Mouse (Mus musculus) forelimb bud, embryonic 11.5 days (tissue): ENCODE data around the gene Pik3r6.

Experiments used
- DNase-seq: peaks from one replicate; pipeline ENCODE4 v3.0.0-alpha.2; 2012; ENCODE audit warnings: low read depth, low spot score

Pik3r6 gene

GRCm38 (mm10) chr11:68487720-68488119, 15.1 kb upstream of the Pik3r6 start:
- DNase-seq: no peak

GRCm38 (mm10) chr11:68488256-68488824, 14.5 kb upstream of the Pik3r6 start:
- no peak for DNase-seq

- DNase-seq: no peak
Observed at GRCm38 (mm10) chr11:68489236-68489635, 13.6 kb upstream of the Pik3r6 start.

GRCm38 (mm10) chr11:68492592-68492991, 10.2 kb upstream of the Pik3r6 start:
- no peak for DNase-seq

- DNase-seq: no peak
Observed at GRCm38 (mm10) chr11:68493760-68494159, 9.1 kb upstream of the Pik3r6 start.

DNA sequence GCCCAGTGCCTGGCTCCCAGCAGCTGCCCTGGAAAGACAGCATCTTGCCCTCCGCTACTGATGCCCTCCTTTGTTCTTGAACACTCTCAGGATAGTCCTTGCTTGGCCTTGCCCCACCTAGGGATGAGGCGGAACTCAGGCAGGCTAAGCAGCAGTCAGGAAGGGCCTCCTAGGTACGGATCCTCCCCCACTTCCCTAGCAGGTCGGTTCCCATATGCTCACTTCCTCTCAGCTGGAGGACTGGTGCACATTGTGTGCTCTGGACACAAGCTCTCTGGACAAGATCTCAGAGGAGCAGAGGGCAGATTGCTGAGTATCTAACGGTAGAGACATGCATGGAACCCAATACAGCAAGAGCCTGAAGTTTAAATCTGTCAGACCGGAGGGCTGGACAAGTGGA, 5.7 kb upstream of the Pik3r6 start:
- DNase-seq: no peak

- no peak for DNase-seq
Observed at GRCm38 (mm10) chr11:68498517-68498916, 4.3 kb upstream of the Pik3r6 start.

- DNase-seq: no peak
Observed at GRCm38 (mm10) chr11:68498999-68499699, 3.7 kb upstream of the Pik3r6 start.

DNA sequence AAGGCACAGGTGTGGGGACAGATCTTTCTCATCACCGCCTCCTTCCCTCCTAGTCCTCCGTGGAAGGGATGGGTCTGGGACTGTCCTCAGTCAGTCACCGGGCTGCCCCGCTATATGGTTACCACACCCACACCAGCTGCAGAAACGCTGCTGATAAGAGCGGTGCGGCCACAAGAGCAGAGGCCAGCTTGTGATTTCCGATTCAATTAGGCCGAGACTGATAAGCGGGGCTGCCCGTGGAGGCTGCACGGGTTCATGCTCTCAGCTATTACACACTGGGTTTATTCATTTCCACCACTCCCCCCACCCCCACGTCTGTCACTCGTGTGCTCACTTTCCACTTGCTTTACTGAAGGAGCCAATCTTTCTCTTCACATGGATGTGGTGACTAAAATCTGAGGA, 1.9 kb upstream of the Pik3r6 start:
- DNase-seq: no peak

GRCm38 (mm10) chr11:68502408-68502807, 411 bp upstream of the Pik3r6 start:
- no peak for DNase-seq

- DNase-seq: no peak
Observed at GRCm38 (mm10) chr11:68504913-68505312, 2.1 kb downstream of the Pik3r6 start.

DNA sequence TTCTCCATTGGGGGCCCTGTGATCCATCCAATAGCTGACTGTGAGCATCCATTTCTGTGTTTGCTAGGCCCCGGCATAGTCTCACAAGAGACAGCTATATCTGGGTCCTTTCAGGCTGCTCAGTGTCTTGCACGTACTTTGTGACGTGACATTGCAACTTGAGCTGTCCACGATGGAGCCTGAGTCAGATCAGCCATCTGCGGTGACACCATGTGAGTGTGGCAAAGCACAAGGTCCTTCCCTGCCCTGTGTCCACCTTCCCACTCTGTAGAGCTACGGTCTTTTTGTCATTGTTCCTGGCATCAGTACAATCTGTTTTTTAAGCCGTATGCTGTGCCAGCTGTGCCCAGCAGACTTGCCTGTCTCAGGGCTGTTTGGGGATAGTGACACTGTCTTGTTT, 4.4 kb downstream of the Pik3r6 start:
- no peak for DNase-seq

- no peak for DNase-seq
Observed at GRCm38 (mm10) chr11:68508619-68509018, 5.8 kb downstream of the Pik3r6 start.

DNA sequence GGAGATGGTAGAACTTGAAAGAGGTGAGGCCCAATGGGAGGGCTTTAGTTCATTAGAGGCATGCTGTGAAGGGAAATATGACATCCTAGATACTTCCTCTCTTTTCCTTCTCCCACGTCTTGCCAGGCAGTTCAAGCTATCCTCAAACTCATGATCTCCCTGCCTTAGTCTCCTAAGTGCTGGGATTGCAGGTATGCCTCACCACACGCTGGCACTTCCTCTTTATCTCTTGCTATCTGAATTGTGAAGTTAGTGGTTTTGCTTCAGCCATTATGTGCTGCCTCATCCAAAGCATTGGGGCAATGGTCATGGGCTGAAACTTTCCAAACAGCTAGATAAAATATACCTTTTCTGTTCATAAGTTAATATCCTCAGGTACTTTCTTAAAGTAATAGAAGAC, 6.4 kb downstream of the Pik3r6 start:
- DNase-seq: no peak

GRCm38 (mm10) chr11:68513969-68514368, 11.2 kb downstream of the Pik3r6 start:
- peak; percentile 16 for DNase-seq

- DNase-seq: no peak
Observed at GRCm38 (mm10) chr11:68519362-68519761, 16.5 kb downstream of the Pik3r6 start.

DNA sequence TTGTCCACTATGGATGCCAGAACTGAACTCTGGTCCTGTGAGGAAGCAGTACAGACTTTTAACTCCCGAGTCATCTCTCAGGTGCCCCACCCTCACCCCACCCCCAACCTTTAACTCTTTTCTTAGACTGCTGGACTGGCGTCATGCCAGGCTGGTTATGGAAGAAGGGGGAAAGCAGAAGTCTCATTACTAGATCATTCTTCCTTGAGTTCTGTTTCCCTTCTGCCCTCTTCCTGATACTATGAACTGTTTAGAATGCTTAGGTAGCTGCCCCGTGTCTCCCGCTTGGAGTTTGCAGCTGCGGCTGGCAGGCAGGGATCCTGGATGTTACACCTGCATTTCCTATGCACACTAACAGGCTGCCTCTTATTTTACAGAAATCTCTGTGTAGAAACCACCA, 17.0 kb downstream of the Pik3r6 start:
- no peak for DNase-seq

GRCm38 (mm10) chr11:68520439-68520838, 17.6 kb downstream of the Pik3r6 start:
- no peak for DNase-seq

DNA sequence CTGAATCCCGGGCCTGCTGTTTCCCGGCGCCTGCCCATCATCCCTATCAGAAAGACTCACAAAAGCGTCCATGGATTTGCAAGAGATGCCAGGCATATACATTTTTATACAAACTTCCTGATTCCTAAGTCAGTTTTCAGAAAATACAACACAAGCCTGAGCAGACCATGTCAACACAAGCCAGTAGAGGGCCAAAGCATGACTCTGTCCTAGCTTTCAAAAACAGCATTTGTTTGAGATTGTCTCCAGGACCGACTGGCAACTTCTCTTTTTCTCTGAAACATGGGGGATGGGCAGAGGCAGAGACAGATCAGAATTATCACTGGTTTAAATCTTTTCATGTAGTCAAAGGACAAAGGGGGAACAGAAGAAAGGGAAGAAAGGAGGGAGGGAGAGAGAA, 18.5 kb downstream of the Pik3r6 start:
- DNase-seq: no peak

DNA sequence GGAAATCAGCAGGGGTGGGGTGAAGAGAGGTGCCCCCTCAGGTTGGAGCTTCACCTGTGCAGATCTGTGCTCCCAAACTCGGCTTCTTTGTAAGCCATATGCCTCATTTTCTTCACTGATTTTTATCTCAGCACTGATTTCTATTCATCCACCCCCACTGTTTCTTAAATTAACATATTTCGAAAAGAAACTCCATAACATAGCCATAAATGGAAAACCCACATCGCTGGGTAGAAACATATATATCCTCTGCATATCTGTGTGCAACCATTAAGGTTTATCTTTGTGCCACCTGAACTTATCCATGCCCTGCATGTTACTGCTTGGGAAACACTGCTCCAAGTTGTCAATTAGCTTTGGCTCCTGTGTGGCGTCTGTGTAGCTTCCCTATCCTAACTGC, 23.6 kb downstream of the Pik3r6 start:
- no peak for DNase-seq

GRCm38 (mm10) chr11:68531066-68531806, 28.4 kb downstream of the Pik3r6 start:
- no peak for DNase-seq

GRCm38 (mm10) chr11:68531941-68532535, 29.2 kb downstream of the Pik3r6 start:
- DNase-seq: no peak

GRCm38 (mm10) chr11:68532773-68533172, 30.0 kb downstream of the Pik3r6 start:
- DNase-seq: no peak
